Mouse (Mus musculus) CD4-positive naive resting alpha-beta T cell, adult 76 days (primary cell): ENCODE measurements around the gene Gm49510. TPM values are rescaled to one million over a fixed set of nuclear protein-coding genes. Genes with fewer than 3 reads are reported as not detected.

Source experiments
- total RNA-seq: library from RNA; stranded (reverse); gene quantifications from one replicate; pipeline ENCODE4 v1.2.4, GENCODE M21; 2023

Gm49510 gene
- total RNA-seq = 1.5 TPM

GRCm38 (mm10) chr15:78899409-78899739, at the start of gene Gm49510:
Gene Gm49510 (plus strand): TSS chr15:78899667.

GRCm38 (mm10) chr15:78855303-78855965, 44.0 kb upstream of the Gm49510 start, which contains the start of gene Lgals2:
Gene Lgals2 (minus strand): TSS chr15:78855529.

GRCm38 (mm10) chr15:78876991-78877809, 22.3 kb upstream of the Gm49510 start, which contains the start of gene Gga1:
Gene Gga1 (plus strand): TSS chr15:78877190.

GRCm38 (mm10) chr15:78899740-78900584, 495 bp downstream of the Gm49510 start, which contains the start of gene Sh3bp1:
Gene Sh3bp1 (plus strand): TSS chr15:78899768.

DNA sequence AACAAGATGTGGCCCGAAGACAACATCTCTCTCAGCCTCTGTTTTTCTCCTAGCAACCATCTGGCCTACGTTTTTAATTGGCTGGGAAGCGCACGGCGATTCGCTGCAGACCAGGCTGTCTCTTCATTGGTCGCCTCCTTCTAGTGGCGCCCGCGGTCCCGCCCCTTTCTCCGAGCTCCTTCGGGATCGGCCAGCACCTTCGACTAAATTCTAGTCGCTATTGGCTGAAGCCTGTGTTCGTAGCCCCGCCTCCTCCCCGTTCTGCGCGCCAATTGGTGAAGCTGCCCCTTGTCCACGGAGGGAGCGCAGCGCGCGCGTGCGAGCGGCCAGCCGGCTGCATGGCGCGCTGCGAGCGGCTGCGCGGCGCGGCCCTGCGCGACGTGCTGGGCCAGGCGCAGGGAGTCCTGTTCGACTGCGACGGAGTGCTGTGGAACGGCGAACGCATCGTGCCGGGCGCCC, 14.2 kb downstream of the Gm49510 start, which contains the start of gene Pdxp:
Gene Pdxp (plus strand): TSS at position 288 of the 459 bp plus-strand sequence.

GRCm38 (mm10) chr15:78926021-78926919, 26.8 kb downstream of the Gm49510 start, which contains the start of gene Lgals1:
Gene Lgals1 (plus strand): TSS chr15:78926725.

GRCm38 (mm10) chr15:78934784-78935320, 35.4 kb downstream of the Gm49510 start, which contains the start of gene Nol12:
Gene Nol12 (plus strand): TSS chr15:78934933.

DNA sequence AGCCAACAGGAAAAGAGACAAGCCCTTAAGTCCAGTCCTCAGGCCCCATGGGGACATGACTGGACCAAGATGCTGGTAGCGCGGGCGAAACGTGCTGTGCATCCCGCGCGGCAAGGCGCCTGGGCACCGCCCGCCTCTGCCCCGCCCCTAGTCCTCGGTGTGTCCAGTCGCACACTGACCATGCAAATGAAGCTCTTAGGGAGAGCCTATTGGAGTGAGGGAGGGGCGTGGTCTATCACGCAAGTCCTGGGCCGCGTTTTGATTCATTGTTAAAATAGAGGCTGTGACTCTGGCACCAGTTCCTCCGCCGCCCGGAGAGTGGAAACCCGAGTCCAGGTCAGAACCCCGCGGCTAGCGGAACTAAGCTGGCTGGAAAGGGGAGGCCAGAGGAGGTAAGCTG, 48.2 kb downstream of the Gm49510 start, which contains the start of gene Triobp:
Gene Triobp (plus strand): TSS at position 68 of the 400 bp plus-strand sequence.

Other genes starting within 250 kb of the Gm49510 start
- gene Elfn2, start 180.9 kb upstream of the Gm49510 start, total RNA-seq = 0.79 TPM
- gene Mfng, start 126.2 kb upstream of the Gm49510 start, total RNA-seq = 103 TPM
- 0.41 TPM for gene Card10, start 96.6 kb upstream of the Gm49510 start, total RNA-seq
- not detected for gene Cdc42ep1, start 57.0 kb upstream of the Gm49510 start, total RNA-seq
- gene Lgals2, start 44.1 kb upstream of the Gm49510 start, total RNA-seq = not detected
- 73.2 TPM for gene Gga1, start 22.5 kb upstream of the Gm49510 start, total RNA-seq
- gene Sh3bp1, start 101 bp downstream of the Gm49510 start, total RNA-seq = 170 TPM
- gene Pdxp, start 14.3 kb downstream of the Gm49510 start, total RNA-seq = 9.1 TPM
- gene Lgals1, start 27.1 kb downstream of the Gm49510 start, total RNA-seq = 61.8 TPM
- 44.7 TPM for gene Nol12, start 35.3 kb downstream of the Gm49510 start, total RNA-seq
- gene Triobp, start 48.1 kb downstream of the Gm49510 start, total RNA-seq = 33.9 TPM
- gene H1f0, start 128.8 kb downstream of the Gm49510 start, total RNA-seq = 9.1 TPM
- not detected for gene Galr3, start 142.2 kb downstream of the Gm49510 start, total RNA-seq
- gene Ankrd54, start 163.2 kb downstream of the Gm49510 start, total RNA-seq = 29.3 TPM
- 118 TPM for gene Eif3l, start 175.5 kb downstream of the Gm49510 start, total RNA-seq
- 64.6 TPM for gene Micall1, start 209.2 kb downstream of the Gm49510 start, total RNA-seq
- 38.1 TPM for gene Polr2f, start 241.3 kb downstream of the Gm49510 start, total RNA-seq
- not detected for gene 1700088E04Rik, start 241.6 kb downstream of the Gm49510 start, total RNA-seq